Mouse (Mus musculus) cerebellum, adult 2 months (tissue): Measurements from ENCODE around the gene Gm21828. TPM values are rescaled to one million over a fixed set of nuclear protein-coding genes. Genes with fewer than 3 reads are reported as not detected.
"Not testable (repeated sequence)": the region's sequence is repeated elsewhere in the genome, so short reads cannot be mapped to it uniquely, and the experiment has no call there.

Experiments
- DNase-seq, 2 experiments: peaks; one replicate each; pipeline ENCODE4 v3.0.0; 2021
- H3K27ac ChIP-seq: fragments of 200-500 bp; 2 replicates; pipeline ENCODE4 v1.5.1; 2012; ENCODE audit warnings: low read length, control low read depth, inconsistent platforms; ENCODE audit not compliant: insufficient read depth
- H3K27me3 ChIP-seq: fragments of 200-500 bp; 2 replicates; pipeline ENCODE4 v1.6.1; 2012; ENCODE audit warnings: inconsistent platforms, mild to moderate bottlenecking, low read length, moderate library complexity; ENCODE audit not compliant: control insufficient read depth, insufficient read depth
- H3K4me1 ChIP-seq: fragments of 200-500 bp; 2 replicates; pipeline ENCODE4 v1.6.1; 2011; ENCODE audit warnings: low read length; ENCODE audit not compliant: control insufficient read depth, insufficient read depth
- H3K4me3 ChIP-seq: fragments of 200-500 bp; replicated peaks from 2 replicates; pipeline ENCODE3; 2011; ENCODE audit warnings: mild to moderate bottlenecking, low read depth, low read length, control low read depth; ENCODE audit not compliant: insufficient read depth
- WGBS: fragments of 180-500 bp; shearing (Covaris S2); methylation state at CpG from one replicate; pipeline ENCODE4 v1.1.7; 2018; 5-methylcytosine and 5-hydroxymethylcytosine counted together
- polyA plus RNA-seq: library from polyadenylated mRNA; depleted of rRNA; stranded (reverse); fragments of >200 nt; gene quantifications from 2 replicates; pipeline ENCODE4 v1.2.3, GENCODE M21; 2012; rRNA removed

Gene Gm21828
- not detected in 2 replicates for polyA plus RNA-seq

DNA sequence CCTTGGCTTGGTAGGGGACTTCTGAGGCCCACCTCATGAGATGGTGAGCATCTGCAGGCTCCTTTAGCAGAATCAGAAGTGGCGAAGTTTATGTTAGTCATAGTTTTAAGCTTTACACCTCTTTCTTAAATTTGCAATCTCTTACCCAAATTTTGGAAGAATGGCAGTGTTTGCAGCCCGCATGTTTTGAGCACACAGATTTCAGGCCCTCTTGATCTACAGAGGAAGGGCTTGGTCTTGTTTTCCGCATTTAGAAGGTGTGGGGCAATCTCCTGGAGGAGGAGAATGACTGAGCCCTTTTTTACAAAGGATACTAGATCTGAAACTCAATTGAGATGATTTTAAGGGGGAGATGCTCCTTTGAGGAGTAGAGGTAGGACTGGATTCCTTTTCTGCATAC, at the start of gene Gm21828:
TSS of gene Gm21828 (minus strand) at position 101 of the 400 bp plus-strand sequence.
- DNase-seq, H3K4me3 ChIP-seq, H3K27me3 ChIP-seq, H3K27ac ChIP-seq, H3K4me1 ChIP-seq: not testable (repeated sequence)
- no CpG with 5 or more reads among the region's 3 CpGs for WGBS

DNA sequence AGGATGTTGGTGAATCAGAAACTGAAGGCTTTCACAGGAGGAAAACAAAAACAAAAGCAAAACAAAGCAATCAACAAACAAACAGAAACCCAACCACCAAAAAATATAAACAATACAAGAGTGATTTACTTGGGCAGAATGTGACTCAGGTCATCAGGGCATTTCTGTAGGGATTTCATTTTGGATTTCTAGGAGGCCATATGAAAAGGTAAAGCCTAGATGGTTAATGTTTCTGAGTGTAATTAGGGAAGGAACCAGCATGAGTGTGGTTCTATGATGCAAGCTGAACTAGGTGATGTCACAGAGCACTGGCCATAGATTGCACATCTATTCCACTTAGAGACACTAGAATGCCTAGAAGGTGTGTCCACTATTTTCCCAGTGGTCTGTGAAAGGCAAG, 28.4 kb upstream of the Gm21828 start, which contains the start of the genes Gm21440 and Gm21454:
TSS of gene Gm21440 (plus strand) at position 301 of the 400 bp plus-strand sequence.
TSS of gene Gm21454 (plus strand) at position 352 of the 400 bp plus-strand sequence.
- not testable (repeated sequence) for H3K27ac ChIP-seq, H3K4me1 ChIP-seq, H3K4me3 ChIP-seq, DNase-seq, H3K27me3 ChIP-seq

Other genes with a start within 250 kb of the Gm21828 start
- not detected in 2 replicates for gene Gm20807, start 181.0 kb downstream of the Gm21828 start, polyA plus RNA-seq
- gene Gm21891, start 90.4 kb downstream of the Gm21828 start, polyA plus RNA-seq: not detected in 2 replicates
- not detected in 2 replicates for gene Gm21425, start 62.0 kb downstream of the Gm21828 start, polyA plus RNA-seq
- gene Gm21440, start 28.5 kb upstream of the Gm21828 start, polyA plus RNA-seq: not detected in 2 replicates
- not detected in 2 replicates for gene Gm21454, start 28.5 kb upstream of the Gm21828 start, polyA plus RNA-seq
- not detected in 2 replicates for gene Gm21725, start 125.1 kb upstream of the Gm21828 start, polyA plus RNA-seq
- gene Gm21866, start 241.7 kb upstream of the Gm21828 start, polyA plus RNA-seq: not detected in 2 replicates